Mouse (Mus musculus) urinary bladder, postnatal 10 days (tissue): ENCODE data around the gene Gm6592.
"Not testable (repeated sequence)": the region's sequence is repeated elsewhere in the genome, so short reads cannot be mapped to it uniquely, and the experiment has no call there.

Experiments
- DNase-seq: peaks from one replicate; pipeline ENCODE4 v3.0.0; 2022; ENCODE audit warnings: low spot score

The Gm6592 gene

GRCm38 (mm10) chrX:8843694-8844093, at the start of gene Gm6592:
Gm6592 (plus strand) TSS chrX:8843994.
- no peak for DNase-seq

GRCm38 (mm10) chrX:8803391-8803790, 40.4 kb upstream of the Gm6592 start, which contains the start of gene Ssxb5:
Ssxb5 (plus strand) TSS chrX:8803691.
- not testable (repeated sequence) for DNase-seq

- DNase-seq = no peak
Measured at GRCm38 (mm10) chrX:8832043-8832442, 11.8 kb upstream of the Gm6592 start.

GRCm38 (mm10) chrX:8852486-8852885, 8.7 kb downstream of the Gm6592 start:
- DNase-seq = no peak

GRCm38 (mm10) chrX:8864331-8864730, 20.5 kb downstream of the Gm6592 start:
- peak; percentile 9 for DNase-seq

- not testable (repeated sequence) for DNase-seq
Measured at GRCm38 (mm10) chrX:8873953-8874352, 30.2 kb downstream of the Gm6592 start, which contains the start of gene Gm5751. Gm5751 (plus strand) TSS chrX:8874253.

- no peak for DNase-seq
Measured at GRCm38 (mm10) chrX:8884336-8884735, 40.5 kb downstream of the Gm6592 start.

GRCm38 (mm10) chrX:8891975-8892342, 48.2 kb downstream of the Gm6592 start:
- DNase-seq = no peak

GRCm38 (mm10) chrX:8892343-8893155, 48.8 kb downstream of the Gm6592 start, which contains the start of gene B630019K06Rik:
B630019K06Rik (plus strand) TSS chrX:8892382.
- no peak for DNase-seq

GRCm38 (mm10) chrX:8893182-8893651, 49.4 kb downstream of the Gm6592 start:
- DNase-seq = no peak
